Mouse (Mus musculus) cerebellum, adult 9-11 months (tissue): ENCODE results near the gene Atp5h.

Experiments used
- DNase-seq: peaks from one replicate; pipeline ENCODE4 v3.0.0; 2022

Atp5h gene

DNA sequence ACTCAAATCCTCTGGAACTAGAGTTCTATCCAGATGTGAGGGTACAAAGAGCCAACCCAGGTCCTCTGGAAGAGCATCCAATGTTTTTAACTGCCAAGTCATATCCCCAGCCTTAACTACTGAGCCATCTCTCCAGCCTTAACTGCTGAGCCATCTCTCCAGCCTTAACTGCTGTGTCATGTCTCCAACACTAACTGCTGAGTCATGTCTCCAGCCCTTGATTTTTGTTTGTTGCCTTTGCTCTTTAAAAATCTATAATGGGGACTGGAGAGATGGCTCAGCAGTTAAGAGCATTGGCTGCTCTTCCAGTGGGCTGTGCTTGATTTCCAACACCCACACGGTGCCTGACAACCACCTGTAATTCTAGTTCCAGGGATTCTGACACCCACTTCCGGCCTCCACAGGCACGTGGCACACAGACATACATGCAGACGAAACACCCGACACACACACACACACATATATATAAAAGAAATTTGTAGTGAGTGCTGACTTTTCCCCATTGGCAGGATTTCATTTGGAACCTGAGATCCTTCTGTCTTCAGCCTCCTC, 17.9 kb upstream of the Atp5h start:
- no peak for DNase-seq

- peak; percentile 82 for DNase-seq
Observed at GRCm38 (mm10) chr11:115435596-115436337, 16.0 kb upstream of the Atp5h start.

DNA sequence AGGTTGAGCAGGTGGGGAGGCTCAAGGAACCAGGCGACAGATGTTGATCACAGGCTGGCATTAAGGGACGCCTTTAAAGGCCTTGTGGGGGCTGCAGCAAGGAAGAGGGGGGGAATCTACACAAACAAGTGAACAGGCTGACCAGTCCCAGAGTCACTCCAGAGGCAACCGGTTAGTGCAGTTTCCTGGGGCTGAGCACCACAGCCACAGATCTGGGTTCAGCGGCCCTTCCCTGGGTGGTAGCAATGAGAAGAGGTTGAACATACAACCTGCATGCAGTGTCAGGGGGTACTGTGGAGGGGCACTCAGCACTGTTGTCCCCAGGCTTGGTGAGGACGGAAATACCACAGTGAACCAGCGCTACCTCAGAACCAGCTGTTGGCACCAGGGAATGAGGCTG, 13.6 kb upstream of the Atp5h start:
- DNase-seq = peak; percentile 24

- peak; percentile 22 for DNase-seq
Observed at GRCm38 (mm10) chr11:115432814-115433213, 13.1 kb upstream of the Atp5h start.

DNA sequence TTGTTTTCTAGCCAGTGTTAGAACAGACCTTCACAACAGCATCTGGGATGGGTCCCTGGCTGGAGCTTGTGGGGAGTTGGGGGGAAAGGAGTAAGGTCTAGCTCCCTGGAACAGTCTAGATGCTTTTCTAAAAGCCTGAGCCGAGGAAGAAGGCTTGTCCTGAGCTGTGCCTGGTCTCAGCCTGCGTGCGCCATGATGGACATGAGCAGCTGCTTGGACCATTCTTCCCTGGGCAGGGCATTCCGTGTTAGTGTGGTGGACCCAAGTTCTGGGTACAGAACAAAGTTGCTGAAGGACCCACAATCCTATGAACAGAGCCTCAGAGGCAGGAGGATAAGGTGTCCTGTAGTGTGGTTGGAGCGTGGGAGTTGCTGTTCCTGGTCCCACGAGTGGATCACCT, 10.8 kb upstream of the Atp5h start:
- no peak for DNase-seq

DNA sequence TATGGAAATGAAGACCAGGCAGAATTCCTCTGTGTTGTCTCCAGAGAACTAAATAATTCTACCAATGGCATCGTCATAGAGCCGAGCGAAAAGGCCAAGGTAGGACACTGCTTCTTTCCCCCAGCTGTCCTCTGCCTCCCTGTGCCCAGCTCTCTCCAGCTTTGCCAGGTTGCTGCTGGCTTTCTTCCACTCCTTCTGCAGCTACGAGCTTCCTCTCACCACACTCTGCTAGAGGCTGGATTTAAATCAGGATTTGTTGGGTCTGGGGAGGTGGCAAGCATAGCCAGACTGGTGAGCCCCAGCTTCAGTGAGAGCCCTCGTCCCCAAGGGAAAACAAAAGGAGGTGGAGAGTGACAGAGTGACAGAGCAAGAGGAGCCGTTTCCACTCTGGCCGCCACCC, 9.5 kb upstream of the Atp5h start:
- peak; percentile 64 for DNase-seq

- DNase-seq = peak; percentile 83
Observed at GRCm38 (mm10) chr11:115427482-115428331, 7.9 kb upstream of the Atp5h start.

- DNase-seq = no peak
Observed at GRCm38 (mm10) chr11:115425671-115426070, 5.9 kb upstream of the Atp5h start.

- DNase-seq = no peak
Observed at GRCm38 (mm10) chr11:115424666-115425065, 4.9 kb upstream of the Atp5h start.

DNA sequence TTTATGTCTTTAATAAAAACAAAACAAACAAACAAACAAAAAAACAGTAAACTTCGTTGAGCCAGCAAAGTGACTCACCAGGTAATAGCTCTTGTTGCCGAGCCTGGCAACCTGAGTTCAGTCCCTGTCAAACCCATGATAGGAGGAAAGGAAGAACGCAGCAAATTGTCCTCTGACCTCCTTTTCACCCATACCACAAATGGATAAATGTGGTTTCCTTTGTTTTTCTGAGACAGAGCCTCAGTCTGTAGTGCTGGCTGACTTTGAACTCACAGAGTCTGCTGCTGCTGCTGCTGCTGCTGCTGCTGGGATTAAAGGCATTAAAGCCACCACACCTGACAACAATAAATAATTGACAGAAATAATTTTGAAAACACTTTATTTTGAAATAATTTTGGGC, 3.3 kb upstream of the Atp5h start:
- DNase-seq = no peak

DNA sequence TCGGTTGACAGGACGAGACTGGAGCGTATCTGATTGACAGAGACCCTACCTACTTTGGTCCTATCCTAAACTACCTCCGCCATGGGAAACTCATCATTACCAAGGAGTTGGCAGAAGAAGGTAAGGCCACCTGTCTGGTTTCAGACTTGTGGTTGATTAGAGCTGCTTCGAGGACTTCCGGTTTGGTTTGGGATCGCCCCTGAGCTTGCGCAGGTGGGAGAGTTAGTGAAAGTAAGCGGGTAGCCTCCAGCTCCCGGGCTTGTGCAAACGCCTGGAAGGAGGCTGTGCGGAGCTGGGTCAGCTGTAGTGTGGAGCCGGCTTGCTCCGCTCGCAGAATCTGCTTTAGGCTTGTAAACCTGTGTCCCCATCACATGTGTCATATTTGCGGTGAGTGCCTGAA, 2.2 kb upstream of the Atp5h start:
- DNase-seq = no peak

GRCm38 (mm10) chr11:115421328-115421727, 1.6 kb upstream of the Atp5h start:
- no peak for DNase-seq

- DNase-seq = peak; percentile 86
Observed at GRCm38 (mm10) chr11:115420336-115421190, 801 bp upstream of the Atp5h start.

DNA sequence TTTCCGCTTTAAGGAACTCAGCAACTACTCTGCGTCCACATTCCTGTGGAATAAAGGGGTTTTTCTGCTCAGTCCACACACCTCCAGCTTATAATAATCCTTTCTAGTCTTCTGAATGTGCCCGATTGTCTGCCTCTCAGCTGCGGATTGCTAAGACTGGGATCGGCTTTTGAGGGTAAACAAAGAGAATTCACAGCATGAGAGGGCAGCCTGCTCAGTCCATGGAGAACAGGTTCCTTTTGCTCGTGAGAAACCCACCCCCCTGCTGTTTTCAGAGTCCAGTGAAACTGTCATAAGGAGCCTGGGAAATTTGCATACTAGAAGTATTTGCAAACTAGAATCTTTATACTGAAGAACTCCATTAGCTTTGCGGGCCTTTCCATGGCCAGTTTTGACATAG, 10.2 kb downstream of the Atp5h start:
- DNase-seq = no peak

DNA sequence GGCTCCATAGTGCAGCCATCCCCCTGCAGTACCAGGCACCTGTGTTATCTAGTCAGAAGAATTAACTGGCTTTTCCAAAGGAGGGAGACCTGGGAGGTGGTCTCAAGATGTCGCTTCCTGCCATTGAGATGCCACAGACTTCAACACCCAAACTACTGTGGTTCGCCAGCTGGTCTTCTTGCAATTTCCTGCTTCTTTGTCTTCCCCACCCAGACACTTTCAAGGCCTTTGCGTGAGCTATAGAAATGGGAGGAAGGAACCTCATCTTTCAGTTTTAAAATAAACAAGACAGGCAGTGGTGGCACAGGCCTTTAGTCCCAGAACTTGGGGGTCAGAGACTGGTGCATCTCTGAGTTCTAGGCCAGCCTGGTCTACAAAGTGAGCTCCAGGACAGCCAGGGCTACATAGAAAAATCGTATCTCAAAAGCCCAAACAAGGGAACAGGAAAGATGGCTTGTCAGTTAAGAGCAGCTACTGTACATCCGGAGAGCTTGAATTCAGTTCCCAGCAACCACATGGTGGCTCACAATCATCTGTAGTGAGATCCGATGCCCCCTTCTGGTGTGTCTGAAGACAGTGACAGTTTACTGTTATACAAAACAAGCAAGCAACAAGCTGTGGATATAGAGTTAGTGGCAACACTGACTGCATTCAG, 11.4 kb downstream of the Atp5h start:
- no peak for DNase-seq

DNA sequence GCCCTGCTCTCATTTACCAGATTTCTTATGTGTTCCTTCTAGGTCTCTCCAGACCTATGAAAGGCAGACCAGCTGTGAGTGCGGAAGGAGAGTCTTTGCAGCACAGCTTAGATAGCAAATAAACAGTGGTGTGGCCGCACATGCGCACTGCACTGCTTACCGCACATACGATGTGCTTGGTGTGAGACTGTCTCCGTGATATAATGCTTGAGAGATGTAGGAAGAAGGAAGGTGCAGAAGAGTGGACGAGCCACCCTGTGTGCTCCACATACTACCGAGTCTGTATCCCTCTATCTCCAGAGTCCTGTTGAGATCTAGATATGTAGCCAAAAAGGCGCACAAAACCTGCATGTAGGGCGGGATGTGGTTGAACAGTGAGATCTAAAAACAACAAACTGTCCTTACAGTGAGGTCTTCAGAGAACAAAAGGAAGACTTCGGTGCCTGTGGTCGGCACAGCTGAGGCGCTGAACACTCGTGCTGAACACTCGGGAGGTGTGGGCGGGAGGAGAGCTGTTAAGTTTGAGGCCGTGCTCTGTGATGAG, 12.8 kb downstream of the Atp5h start:
- DNase-seq = no peak

DNA sequence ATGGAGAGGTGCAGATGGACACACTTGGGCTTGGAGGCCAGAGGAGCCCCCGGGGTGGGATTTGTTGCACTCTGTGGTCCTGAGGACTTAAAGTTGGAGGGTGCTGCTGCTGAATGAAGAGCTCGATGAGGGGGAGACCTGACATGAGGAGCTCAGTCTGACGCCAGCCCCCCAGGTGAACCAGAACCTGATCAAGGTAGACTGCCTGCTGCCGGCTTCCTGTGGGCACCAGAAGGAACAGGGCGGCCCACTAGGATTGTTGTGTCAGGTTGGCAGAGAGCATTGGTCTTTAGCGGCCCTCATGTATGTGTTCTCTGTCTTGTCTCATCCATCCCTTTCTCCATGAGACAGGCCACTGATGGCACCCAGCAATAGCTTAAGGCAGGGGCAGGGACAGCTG, 14.0 kb downstream of the Atp5h start:
- DNase-seq = no peak

- peak; percentile 89 for DNase-seq
Observed at GRCm38 (mm10) chr11:115403338-115404124, 16.2 kb downstream of the Atp5h start, which contains the start of gene Mrpl58. TSS of gene Mrpl58 (plus strand) at chr11:115403752.

DNA sequence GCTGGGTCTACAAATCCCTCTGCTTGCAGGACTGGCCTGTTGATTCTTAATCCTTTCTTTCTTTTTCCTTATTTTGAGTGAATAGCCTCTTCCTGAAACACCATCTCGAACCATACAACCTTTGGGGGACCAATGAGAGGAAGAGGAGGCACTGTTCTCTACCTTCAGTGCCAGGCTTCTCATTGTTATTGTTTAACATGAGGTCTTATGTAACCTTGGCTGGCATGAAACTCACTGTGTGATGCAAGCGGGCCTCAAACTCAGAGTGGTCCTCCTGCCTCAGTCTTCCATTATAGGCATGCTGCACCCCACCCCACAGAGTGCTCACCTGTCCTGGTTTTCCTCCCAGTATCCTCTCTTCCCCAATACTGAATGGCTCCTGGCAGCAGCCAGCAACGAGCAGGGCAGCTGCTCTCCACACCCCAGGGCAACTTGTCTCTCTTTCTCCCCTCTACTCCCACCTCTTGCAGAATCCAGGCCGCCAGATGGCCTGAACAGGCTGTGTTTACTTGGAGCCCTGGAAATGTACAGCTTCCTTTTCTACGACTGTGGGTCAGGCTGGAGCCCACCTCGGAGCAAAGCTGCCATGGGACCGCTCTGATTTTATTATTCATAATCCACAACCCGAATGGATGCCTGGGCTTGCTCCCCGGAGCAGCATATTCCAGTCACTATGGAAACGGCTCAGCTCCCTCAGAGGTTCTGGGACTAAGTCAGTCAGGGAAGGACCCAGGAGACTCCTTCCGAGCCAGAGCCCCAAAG, 19.0 kb downstream of the Atp5h start:
- peak; percentile 89 for DNase-seq

DNA sequence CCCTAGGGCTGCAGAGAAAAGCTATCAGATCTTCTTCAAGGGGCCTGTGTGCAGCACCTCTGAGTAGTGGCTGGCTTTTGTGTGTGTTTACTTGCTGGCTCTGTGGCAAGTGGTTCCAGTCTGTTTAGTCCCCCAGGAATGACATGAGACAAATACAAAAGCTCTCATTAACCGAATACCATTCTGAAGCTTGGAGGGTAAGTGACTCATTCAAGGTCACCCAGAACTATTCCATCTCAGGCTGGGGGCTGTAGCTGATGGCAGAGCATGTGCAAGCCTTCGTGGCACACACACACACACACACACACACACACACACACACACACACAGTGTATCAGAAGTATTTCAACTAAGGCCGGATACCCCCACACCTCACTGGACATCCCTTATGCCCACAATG, 19.6 kb downstream of the Atp5h start:
- peak; percentile 56 for DNase-seq
